Mouse (Mus musculus) induced T-regulatory cell, adult 2 months (primary cell): ENCODE measurements around the gene Phactr3.
"Not testable (repeated sequence)": the region's sequence is repeated elsewhere in the genome, so short reads cannot be mapped to it uniquely, and the experiment has no call there.

ENCODE experiments used
- DNase-seq: peaks from one replicate; pipeline ENCODE4 v3.0.0-alpha.2; 2012; ENCODE audit warnings: low read depth

Phactr3 gene

GRCm38 (mm10) chr2:178329551-178329950, 210.8 kb downstream of the Phactr3 start:
- no peak for DNase-seq

GRCm38 (mm10) chr2:178329986-178330385, 211.2 kb downstream of the Phactr3 start:
- no peak for DNase-seq

- DNase-seq = no peak
Measured at GRCm38 (mm10) chr2:178337878-178338277, 219.1 kb downstream of the Phactr3 start.

- peak; percentile 1 for DNase-seq
Measured at GRCm38 (mm10) chr2:178339044-178339443, 220.3 kb downstream of the Phactr3 start.

GRCm38 (mm10) chr2:178342105-178342504, 223.3 kb downstream of the Phactr3 start:
- not testable (repeated sequence) for DNase-seq

GRCm38 (mm10) chr2:178342597-178342996, 223.8 kb downstream of the Phactr3 start:
- DNase-seq = no peak
